Mouse (Mus musculus): ENCODE data around the gene Cnnm1.

Gene Cnnm1

DNA sequence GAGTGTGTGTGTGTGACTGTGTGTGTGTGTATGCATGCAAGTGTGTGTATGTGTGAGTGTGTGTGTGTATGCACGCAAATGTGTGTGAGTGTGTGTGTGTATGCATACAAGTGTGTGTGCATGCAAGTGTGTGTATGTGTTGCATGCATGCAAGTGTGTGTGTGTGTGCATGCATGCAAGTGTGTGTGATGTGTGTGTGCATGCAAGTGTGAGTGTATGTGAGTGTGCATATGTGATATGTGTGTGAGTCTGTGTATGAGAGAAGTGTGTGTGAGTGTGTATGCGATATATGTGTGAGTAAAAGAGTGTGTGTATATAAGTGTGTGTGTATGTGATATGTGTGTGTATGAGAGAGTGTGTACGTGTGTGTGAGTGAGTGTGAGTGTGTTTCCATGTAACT is 95.1 kb downstream of the Cnnm1 start:
- no peak for DNase-seq (ENCODE audit: low spot score in 2 of 2)

DNA sequence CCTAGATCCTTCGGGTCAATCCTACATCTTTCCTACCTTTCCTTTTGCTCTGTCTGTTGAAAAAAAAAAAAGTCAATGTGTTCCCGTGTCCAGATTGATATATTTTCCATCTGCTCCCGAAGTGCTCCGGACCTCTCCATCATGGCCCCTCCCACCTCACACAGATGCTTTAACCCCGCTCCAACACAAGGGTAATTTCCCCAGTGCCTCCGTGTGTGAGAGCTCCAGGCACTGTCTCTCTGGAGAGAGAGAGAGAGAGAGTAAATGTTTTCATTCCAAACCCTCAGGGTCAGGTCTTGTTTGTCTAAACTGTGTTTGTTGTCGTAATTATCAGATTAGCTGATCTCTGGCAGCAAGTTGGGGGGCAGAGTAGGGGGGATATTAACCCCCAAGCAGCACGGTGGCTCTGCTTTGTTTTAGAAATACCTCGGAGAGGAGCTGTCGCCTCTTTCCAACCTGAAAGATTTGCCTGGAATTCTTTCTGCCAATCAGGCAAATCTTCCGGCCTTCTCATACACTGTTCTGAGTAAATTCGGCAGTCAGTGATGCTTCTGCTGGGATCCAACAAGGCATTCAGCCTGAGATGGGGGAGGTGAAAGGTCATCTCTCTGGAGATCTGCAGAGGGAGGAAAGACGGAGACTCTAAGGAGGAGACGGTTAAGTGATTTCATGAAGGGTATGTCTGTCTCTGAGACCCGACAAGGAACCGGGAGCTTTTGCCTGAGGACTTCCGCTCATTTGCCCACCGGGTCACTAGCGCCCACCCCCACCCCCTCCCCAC is 106.3 kb downstream of the Cnnm1 start:
- DNase-seq (ENCODE audit: low spot score in 2 of 2), result no peak

All from frontal cortex, postnatal 25 days (tissue).